Mouse (Mus musculus): ENCODE data around the gene Nuak2.

- TF ChIP-seq CTCF (IDR thresholded peaks at IDR 0.05; ENCODE audit: borderline replicate concordance, extremely low read depth, insufficient read depth, insufficient read length), result peak; percentile 12; the same call in 1 of the 2 replicates
- TF ChIP-seq POLR2A (IDR thresholded peaks at IDR 0.05; ENCODE audit: borderline replicate concordance, extremely low read depth, insufficient read depth, insufficient read length, poor library complexity, severe bottlenecking), result no peak
These were observed 7.0 kb downstream of the Nuak2 start for GRCm38 (mm10) chr1:132322711-132323542.

All from brain, embryonic 14.5 days (tissue).